Mouse (Mus musculus) CH12.LX (cell line): ENCODE measurements at regions not wholly inside any gene's neighbourhood (a gene's known extent, or its start where the extent isn't known, plus 50 kb on each side); places are given as distances from the start of the nearest gene placed in this dataset.
A peak's percentile ranks its signal among the peaks of the same experiment; 100 is the strongest.

ENCODE experiments used
- DNase-seq: peaks from one replicate; pipeline ENCODE4 v3.0.0-alpha.2; 2013; ENCODE audit errors: extremely low read depth
- H3K27ac ChIP-seq: 2 replicates; pipeline ENCODE4 v1.5.1; 2012; ENCODE audit warnings: low read depth, mild to moderate bottlenecking, control low read depth, moderate library complexity; ENCODE audit not compliant: insufficient read depth
- H3K27me3 ChIP-seq: replicated peaks from 2 replicates; pipeline ENCODE3; 2012; ENCODE audit warnings: inconsistent platforms
- H3K36me3 ChIP-seq, 2 experiments: replicated peaks in 1 of 2; 2 replicates each; pipeline versions ENCODE3 to v1.6.1; 2012; ENCODE audit warnings: inconsistent platforms in 1 of 2, low read length in 1 of 2, mild to moderate bottlenecking in 1 of 2, mixed read lengths in 1 of 2, moderate library complexity in 1 of 2; ENCODE audit not compliant: control insufficient read depth in 1 of 2, insufficient read depth in 1 of 2
- H3K4me1 ChIP-seq, 2 experiments: 2 replicates each; pipeline ENCODE4 v1.6.1; 2012; ENCODE audit warnings: inconsistent platforms in 1 of 2, moderate library complexity in 1 of 2; ENCODE audit not compliant: insufficient read depth in 2 of 2, control insufficient read depth in 1 of 2
- H3K4me2 ChIP-seq: 2 replicates; pipeline ENCODE4 v1.6.1; 2012; ENCODE audit warnings: low read depth, mild to moderate bottlenecking, control low read depth; ENCODE audit not compliant: poor library complexity, insufficient read depth, severe bottlenecking
- H3K4me3 ChIP-seq, 3 experiments: fragments of 150-350 bp in 1 of 3; sonication (generic) in 1 of 3; replicated peaks in 1 of 3; 2 replicates each; pipeline versions ENCODE3 to v1.5.1; 2011 to 2012; ENCODE audit warnings: low read depth in 2 of 3, low read length in 2 of 3, mild to moderate bottlenecking in 2 of 3, moderate library complexity in 2 of 3, control low read depth in 1 of 3, improper control_type of control experiment in 1 of 3, inconsistent platforms in 1 of 3, mixed read lengths in 1 of 3; ENCODE audit not compliant: poor library complexity in 1 of 3
- H3K79me2 ChIP-seq: replicated peaks from 2 replicates; pipeline ENCODE4 v1.6.1; 2012; ENCODE audit warnings: mild to moderate bottlenecking, moderate library complexity; ENCODE audit not compliant: control insufficient read depth, poor library complexity, insufficient read depth, severe bottlenecking; ENCODE audit errors: extremely low read depth
- H3K9ac ChIP-seq: 2 replicates; pipeline ENCODE4 v1.6.1; 2012; ENCODE audit warnings: low read depth, mild to moderate bottlenecking, control low read depth, moderate library complexity; ENCODE audit not compliant: insufficient read depth
- H3K9me3 ChIP-seq: replicated peaks from 2 replicates; pipeline ENCODE3; 2012; ENCODE audit warnings: low read length, inconsistent platforms, mixed read lengths
- CHD1 ChIP-seq: IDR thresholded peaks from 2 replicates; pipeline ENCODE4 v1.6.1; 2012; ENCODE audit warnings: low read depth, low read length, improper control_type of control experiment, inconsistent platforms
- CTCF ChIP-seq, 2 experiments: IDR thresholded peaks in 1 of 2; conservative IDR thresholded peaks in 1 of 2; 2 replicates each; pipeline ENCODE4 v1.5.1; 2011 to 2012; ENCODE audit warnings: low read depth in 2 of 2, low read length in 2 of 2, improper control_type of control experiment in 1 of 2, inconsistent platforms in 1 of 2, mild to moderate bottlenecking in 1 of 2, moderate library complexity in 1 of 2
- E2F4 ChIP-seq: IDR thresholded peaks from 2 replicates; pipeline ENCODE4 v1.6.1; 2011; ENCODE audit warnings: low read depth, low read length, improper control_type of control experiment; ENCODE audit not compliant: insufficient replicate concordance
- EP300 ChIP-seq: IDR thresholded peaks from 2 replicates; pipeline ENCODE4 v1.6.1; 2011; ENCODE audit warnings: low read length, improper control_type of control experiment
- ETS1 ChIP-seq: conservative IDR thresholded peaks from 2 replicates; pipeline ENCODE4 v1.6.1; 2012; ENCODE audit warnings: low read depth, mild to moderate bottlenecking, inconsistent platforms, low read length, improper control_type of control experiment, moderate library complexity
- GABPA ChIP-seq: IDR thresholded peaks from 2 replicates; pipeline ENCODE4 v1.6.1; 2012; ENCODE audit warnings: low read depth, low read length, improper control_type of control experiment, inconsistent platforms; ENCODE audit not compliant: insufficient replicate concordance
- HCFC1 ChIP-seq: IDR thresholded peaks from 2 replicates; pipeline ENCODE4 v1.6.1; 2012; ENCODE audit warnings: low read depth, mild to moderate bottlenecking, inconsistent platforms, low read length, improper control_type of control experiment
- IRF4 ChIP-seq: IDR thresholded peaks from 2 replicates; pipeline ENCODE4 v1.6.1; 2014; ENCODE audit warnings: low read depth, mild to moderate bottlenecking, inconsistent platforms, low read length, improper control_type of control experiment
- KAT2A ChIP-seq: IDR thresholded peaks from 2 replicates; pipeline ENCODE4 v1.6.1; 2012; ENCODE audit warnings: low read length, improper control_type of control experiment, inconsistent platforms; ENCODE audit not compliant: insufficient replicate concordance
- MEF2A ChIP-seq: IDR thresholded peaks from 2 replicates; pipeline ENCODE4 v1.6.1; 2014; ENCODE audit warnings: low read depth, mild to moderate bottlenecking, inconsistent platforms, low read length, improper control_type of control experiment, borderline replicate concordance
- MXI1 ChIP-seq: IDR thresholded peaks from 2 replicates; pipeline ENCODE4 v1.6.1; 2011; ENCODE audit warnings: mild to moderate bottlenecking, low read depth, low read length, improper control_type of control experiment
- PAX5 ChIP-seq: IDR thresholded peaks from 2 replicates; pipeline ENCODE4 v1.6.1; 2012; ENCODE audit warnings: low read length, inconsistent platforms, mixed read lengths
- POLR2AphosphoS2 ChIP-seq: IDR thresholded peaks from 2 replicates; pipeline ENCODE4 v1.6.1; 2011; ENCODE audit warnings: low read depth, low read length, improper control_type of control experiment
- RAD21 ChIP-seq: IDR thresholded peaks from 2 replicates; pipeline ENCODE4 v1.6.1; 2011; ENCODE audit warnings: low read depth, mild to moderate bottlenecking, low read length, improper control_type of control experiment, moderate library complexity
- RCOR1 ChIP-seq: conservative IDR thresholded peaks from 2 replicates; pipeline ENCODE4 v1.6.1; 2012; ENCODE audit warnings: low read depth, mild to moderate bottlenecking, inconsistent platforms, low read length, improper control_type of control experiment
- SMC3 ChIP-seq: IDR thresholded peaks from 2 replicates; pipeline ENCODE4 v1.6.1; 2011; ENCODE audit warnings: low read depth, low read length, improper control_type of control experiment
- TCF12 ChIP-seq: IDR thresholded peaks from 2 replicates; pipeline ENCODE4 v1.6.1; 2014; ENCODE audit warnings: low read depth, mild to moderate bottlenecking, inconsistent platforms, low read length, improper control_type of control experiment
- UBTF ChIP-seq: IDR thresholded peaks from 2 replicates; pipeline ENCODE4 v1.6.1; 2012; ENCODE audit warnings: low read depth, mild to moderate bottlenecking, inconsistent platforms, low read length, improper control_type of control experiment, moderate library complexity
- USF1 ChIP-seq: IDR thresholded peaks from 2 replicates; pipeline ENCODE4 v1.6.1; 2014; ENCODE audit warnings: low read depth, mild to moderate bottlenecking, inconsistent platforms, low read length, improper control_type of control experiment
- ZC3H11A ChIP-seq: IDR thresholded peaks from 2 replicates; pipeline ENCODE4 v1.6.1; 2012; ENCODE audit warnings: low read depth, mild to moderate bottlenecking, inconsistent platforms, low read length, improper control_type of control experiment
- ZKSCAN1 ChIP-seq: IDR thresholded peaks from 2 replicates; pipeline ENCODE4 v1.6.1; 2012; ENCODE audit warnings: low read depth, inconsistent platforms, low read length, improper control_type of control experiment, borderline replicate concordance
- ZNF384 ChIP-seq: IDR thresholded peaks from 2 replicates; pipeline ENCODE4 v1.6.1; 2012; ENCODE audit warnings: low read depth, low read length, improper control_type of control experiment, inconsistent platforms
- dilution Hi-C: fragments of 300-500 bp; cut with MboI; formaldehyde crosslinking; loops from 2 replicates; pipeline ENCODE4 v1.14.3; 2020; ENCODE audit warnings: low sequenced_read_pairs; ENCODE audit not compliant: extremely low pct_unique_long_range_greater_than_20kb, extremely low pct_ligation_motif_present
- in situ Hi-C: fragments of 300-500 bp; cut with MboI; formaldehyde crosslinking; loops from 3 replicates; pipeline ENCODE4 v1.14.3; 2019; ENCODE audit warnings: low sequenced_read_pairs, low pct_ligation_motif_present, low pct_unique_long_range_greater_than_20kb, mixed read lengths

- peaks cover 11 to 23% of the 10 kb centered on the region in 2 experiments for H3K4me1 ChIP-seq
- TF ChIP-seq CTCF (conservative IDR thresholded peaks at IDR 0.05 in 1 of 2, IDR thresholded peaks at IDR 0.05 in 1 of 2; ENCODE audit: low read depth in 2 of 2, low read length in 2 of 2) (no peak), SMC3 (no peak), UBTF (no peak), PAX5 (no peak), USF1 (no peak), POLR2AphosphoS2 (no peak), EP300 (no peak), CHD1 (no peak), E2F4 (no peak), ZNF384 (no peak)
- no peak overlapping the region for H3K9ac ChIP-seq
- no peaks in the 10 kb centered on the region for H3K79me2 ChIP-seq
- H3K4me2 ChIP-seq, result no peak overlapping the region
- no peak overlapping the region for H3K4me3 ChIP-seq
- H3K27me3 ChIP-seq, result no peaks in the 10 kb centered on the region
- H3K9me3 ChIP-seq, result peaks cover 10% of the 10 kb centered on the region
- dilution Hi-C loops (no loop called here), in situ Hi-C loops (no loop called here)
- H3K36me3 ChIP-seq, result peaks cover 0 to 1% of the 10 kb centered on the region in 2 experiments
- H3K27ac ChIP-seq, result no peak overlapping the region
- DNase-seq, result no peak
These were observed 276.1 kb upstream of the Jarid2 start for GRCm38 (mm10) chr13:44453131-44453530.

GRCm38 (mm10) chr13:44454136-44454535 is 275.1 kb upstream of the Jarid2 start:
- H3K9me3 ChIP-seq, result peaks cover 10% of the 10 kb centered on the region
- dilution Hi-C loops (no loop called here), in situ Hi-C loops (no loop called here)
- H3K9ac ChIP-seq, result no peak overlapping the region
- TF ChIP-seq POLR2AphosphoS2 (no peak), ZNF384 (no peak), MEF2A (no peak), MXI1 (no peak), HCFC1 (no peak), TCF12 (no peak), CTCF (conservative IDR thresholded peaks at IDR 0.05 in 1 of 2, IDR thresholded peaks at IDR 0.05 in 1 of 2; ENCODE audit: low read depth in 2 of 2, low read length in 2 of 2) (no peak), IRF4 (no peak), CHD1 (no peak), ZC3H11A (no peak), KAT2A (no peak), GABPA (no peak), ZKSCAN1 (no peak), ETS1 (no peak), RCOR1 (no peak), RAD21 (no peak)
- peaks cover 0 to 1% of the 10 kb centered on the region in 2 experiments for H3K36me3 ChIP-seq
- peaks cover 11 to 23% of the 10 kb centered on the region in 2 experiments for H3K4me1 ChIP-seq
- no peak overlapping the region for H3K4me2 ChIP-seq
- H3K4me3 ChIP-seq, result peak overlapping the region in 1 of 3 experiments; percentile 25
- no peak for DNase-seq
- no peaks in the 10 kb centered on the region for H3K79me2 ChIP-seq
- no peak overlapping the region for H3K27ac ChIP-seq
- no peaks in the 10 kb centered on the region for H3K27me3 ChIP-seq
